In the genomic region with DNA sequence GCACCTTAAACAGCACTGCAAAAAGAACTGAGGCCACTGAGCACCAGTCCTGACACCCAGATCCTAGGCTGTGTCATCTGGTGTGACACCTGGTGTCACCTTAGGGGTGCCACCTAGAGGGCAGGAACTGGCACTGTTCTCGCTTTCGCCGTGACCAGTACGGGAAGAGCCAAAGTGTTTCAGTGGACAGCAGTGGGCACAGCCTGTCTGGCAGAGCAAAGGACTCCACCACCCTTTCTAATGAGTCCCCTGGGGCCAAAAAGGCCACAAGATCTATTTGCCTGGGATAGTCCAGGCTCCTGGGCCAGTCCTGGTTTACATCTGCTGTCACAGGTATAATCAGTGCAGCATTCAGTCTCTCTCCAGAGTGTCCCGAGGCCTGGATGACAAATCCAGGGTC, we compare ENCODE assay signal across 8 mouse cellular contexts.
DNase-seq lines count a peak whose midpoint lies in the region; ATAC-seq and TF ChIP-seq lines count a peak whose summit lies in the region.

No protein-coding gene starts in this region.

- H3K9ac ChIP-seq in forebrain, embryonic 15.5 days (replicated peaks) = no peak overlapping the region
- no peak overlapping the region for H3K9ac ChIP-seq in neural tube, embryonic 13.5 days

- no peaks in the 10 kb centered on the region for H3K36me3 ChIP-seq in forebrain, embryonic 15.5 days
- no peaks in the 10 kb centered on the region for H3K36me3 ChIP-seq in neural tube, embryonic 13.5 days

- ATAC-seq in frontal cortex, adult (ENCODE audit: low TSS enrichment) = 0 out of 2 replicates have a peak, but pooled peaks have one; percentile 11
- 0 out of 2 replicates have a peak, but pooled peaks have one; percentile 17 for ATAC-seq in forebrain, embryonic 15.5 days (replicated peaks)
- ATAC-seq in neural tube, embryonic 13.5 days (ENCODE audit: low read depth) = 0 out of 2 replicates have a peak, but pooled peaks have one; percentile 45

- H3K27ac ChIP-seq in forebrain, embryonic 15.5 days (replicated peaks) = peak overlapping the region; percentile 48
- no peak overlapping the region for H3K27ac ChIP-seq in neural tube, embryonic 13.5 days (replicated peaks)
- H3K27ac ChIP-seq in gastrocnemius, adult 2 months = no peak overlapping the region

- H3K9me3 ChIP-seq in forebrain, embryonic 15.5 days = no peaks in the 10 kb centered on the region
- H3K9me3 ChIP-seq in neural tube, embryonic 13.5 days = 0 out of 2 replicates have a peak, but pooled peaks cover 4% of the 10 kb centered on the region

- H3K4me3 ChIP-seq in forebrain, embryonic 15.5 days = no peak overlapping the region
- no peak overlapping the region for H3K4me3 ChIP-seq in neural tube, embryonic 13.5 days
- H3K4me3 ChIP-seq in gastrocnemius, adult 2 months = no peak overlapping the region

- DNase-seq in frontal cortex, postnatal 36 days (ENCODE audit: low spot score in 2 of 2) = no peak
- DNase-seq in lung, postnatal 14 days = peak; percentile 14
- no peak for DNase-seq in lung, adult 18-20 months
- DNase-seq in gastrocnemius, adult 2 months = no peak
- no peak for DNase-seq in embryo, embryonic 9.5 days (ENCODE audit: extremely low spot score)

- no peak overlapping the region for H3K4me2 ChIP-seq in forebrain, embryonic 15.5 days (replicated peaks)
- no peak overlapping the region for H3K4me2 ChIP-seq in neural tube, embryonic 13.5 days

- intact Hi-C loops in gastrocnemius, adult 2 months (cut with DNase I) = loop anchor here (1.0 to 5.0 kb wide), 4 partner anchors 100 to 499 kb away; no protein-coding TSS in a partner anchor

- no peaks in the 10 kb centered on the region for H3K27me3 ChIP-seq in forebrain, embryonic 15.5 days
- peaks cover 11% of the 10 kb centered on the region for H3K27me3 ChIP-seq in neural tube, embryonic 13.5 days

- peaks cover 13% of the 10 kb centered on the region for H3K4me1 ChIP-seq in forebrain, embryonic 15.5 days
- H3K4me1 ChIP-seq in neural tube, embryonic 13.5 days (replicated peaks) = 0 out of 2 replicates have a peak, but pooled peaks cover 11% of the 10 kb centered on the region

- 63% methylated on average over 5 of the region's 5 CpGs for WGBS in forebrain, embryonic 15.5 days
- 69% methylated on average over 5 of the region's 5 CpGs for WGBS in neural tube, embryonic 13.5 days

- TF ChIP-seq CTCF in gastrocnemius, adult 2 months (IDR thresholded peaks at IDR 0.05) = no peak
